Mouse (Mus musculus): ENCODE data around the gene Tbccd1. TPM values are rescaled to one million over a fixed set of nuclear protein-coding genes. Genes with fewer than 3 reads are reported as not detected.

Tbccd1 gene
- 7.6 and 10.4 TPM in 2 replicates for total RNA-seq (2023)

GRCm38 (mm10) chr16:22857431-22858113 is at the start of gene Tbccd1, which contains the start of gene Dnajb11:
Gene Tbccd1, minus strand, starts transcription at chr16:22857669.
Gene Dnajb11, plus strand, starts transcription at chr16:22857845.

GRCm38 (mm10) chr16:22890683-22891510 is 33.4 kb upstream of the Tbccd1 start, which contains the start of gene Ahsg:
Gene Ahsg, plus strand, starts transcription at chr16:22891277.

GRCm38 (mm10) chr16:22811477-22811876 is 46.0 kb downstream of the Tbccd1 start, which contains the start of gene Crygs:
Gene Crygs, minus strand, starts transcription at chr16:22811577.

Other genes with a start within 250 kb of the Tbccd1 start
- gene Dgkg, start 200.4 kb downstream of the Tbccd1 start, total RNA-seq (2023) = 47.8 and 71.8 TPM in 2 replicates
- gene Crygs, start 46.1 kb downstream of the Tbccd1 start, total RNA-seq (2023) = not detected in 2 replicates
- 52.9 and 62.5 TPM in 2 replicates for gene Dnajb11, start 176 bp upstream of the Tbccd1 start, total RNA-seq (2023)
- gene Ahsg, start 33.6 kb upstream of the Tbccd1 start, total RNA-seq (2023) = not detected in 2 replicates
- not detected in 2 replicates for gene Fetub, start 60.7 kb upstream of the Tbccd1 start, total RNA-seq (2023)
- gene Hrg, start 93.4 kb upstream of the Tbccd1 start, total RNA-seq (2023) = not detected in 2 replicates
- not detected in 2 replicates for gene Kng2, start 171.8 kb upstream of the Tbccd1 start, total RNA-seq (2023)
- gene Kng1, start 200.2 kb upstream of the Tbccd1 start, total RNA-seq (2023) = 0.32 TPM in 1 of 2 replicates, not detected in the other
- 392 and 448 TPM in 2 replicates for gene Eif4a2, start 249.8 kb upstream of the Tbccd1 start, total RNA-seq (2023)